ENCODE assay signal across 10 mouse cellular contexts in genomic region chr15:75062030-75062574, GRCm38 (mm10). TPM values are rescaled to one million over a fixed set of nuclear protein-coding genes. Genes with fewer than 3 reads are reported as not detected.
DNase-seq lines count a peak whose midpoint lies in the region; ATAC-seq and TF ChIP-seq lines count a peak whose summit lies in the region.
"Not testable (repeated sequence)": the region's sequence is repeated elsewhere in the genome, so short reads cannot be mapped to it uniquely, and the experiment has no call there.
"Had no signal": no experiment of that assay in that cellular context is flagged by ENCODE, and none has a peak within 500 bp of the region (broad histone marks: within the 10 kb centered on the region; RNA-seq: fewer than 3 reads in every experiment).

No protein-coding gene starts in this region.

- H3K4me1 ChIP-seq in kidney, postnatal 0 days (replicated peaks; ENCODE audit: insufficient read depth, low read length), result not testable (repeated sequence)

- DNase-seq in 416B (ENCODE audit: low read depth), result peak; percentile 61
- DNase-seq in adrenal gland, adult 2 months, result peak; percentile 64
- peak; percentile 54 to 71 for DNase-seq in cerebellum, postnatal 4 days (ENCODE audit: low spot score in 2 of 2)
- DNase-seq in gastrocnemius, postnatal 4 days (ENCODE audit: low spot score in 2 of 2), result peak; percentile 38 to 61
- peak; percentile 50 for DNase-seq in kidney, postnatal 0 days (ENCODE audit: low spot score)
- peak; percentile 40 for DNase-seq in liver
- DNase-seq in natural killer cell, adult 2 months (ENCODE audit: low spot score in 2 of 2), result peak; percentile 51 to 73
- peak; percentile 81 for DNase-seq in splenic B cell, adult 2 months (ENCODE audit: low read depth, low spot score)

- 39% methylated on average over 6 of the region's 6 CpGs for WGBS in kidney, postnatal 0 days

- H3K27ac ChIP-seq in kidney, postnatal 0 days, result not testable (repeated sequence)

- ATAC-seq in kidney, postnatal 0 days (replicated peaks; ENCODE audit: low FRiP score, low read depth), result not testable (repeated sequence)

- H3K4me2 ChIP-seq in kidney, postnatal 0 days (ENCODE audit: low read length), result not testable (repeated sequence)

- not testable (repeated sequence) for H3K4me3 ChIP-seq in kidney, postnatal 0 days (replicated peaks; ENCODE audit: low read depth, low read length)

- not testable (repeated sequence) for H3K27me3 ChIP-seq in kidney, postnatal 0 days (ENCODE audit: insufficient read depth, low read length); splenic B cell, adult 2 months (ENCODE audit: control insufficient read depth, insufficient read depth, low read length, poor library complexity, severe bottlenecking)

- H3K9ac ChIP-seq in kidney, postnatal 0 days (ENCODE audit: low read depth, low read length), result not testable (repeated sequence)

- not testable (repeated sequence) for H3K9me3 ChIP-seq in kidney, postnatal 0 days (replicated peaks; ENCODE audit: low read length)

- peak; percentile 74 for TF ChIP-seq CTCF in kidney, postnatal 0 days (IDR thresholded peaks at IDR 0.05; ENCODE audit: low read depth)

- H3K36me3 ChIP-seq in kidney, postnatal 0 days (ENCODE audit: insufficient read depth, low read length); splenic B cell, adult 2 months (ENCODE audit: control insufficient read depth, insufficient read depth, low read length, poor library complexity, severe bottlenecking): not testable (repeated sequence)

RNA-seq across cellular contexts. Expression of gene Ly6c1, which starts 13.5 kb away (rescaled TPM):
- total RNA-seq in adrenal gland, adult 2 months (2021), result 100 to 1,000 TPM in 1 of 2 experiments, 10 to 100 TPM in 1; 88.0 to 148 TPM
- polyA plus RNA-seq in adrenal gland, adult 2 months (2012; rRNA removed), result 234 and 281 TPM in 2 replicates
- 10 to 100 TPM; 40.7 to 51.1 TPM for total RNA-seq in gastrocnemius, postnatal 4 days (2021)
- polyA plus RNA-seq in kidney, postnatal 0 days (2015; fragmentation: Nextera tagmentation; extraction: Ambion mirVana), result 82.2 and 103 TPM in 2 replicates

RNA-seq across cellular contexts. Expression of gene Ly6c2, which starts 49.7 kb away (rescaled TPM):
- total RNA-seq in adrenal gland, adult 2 months (2021), result 1 to 10 TPM; 4.1 to 4.4 TPM
- polyA plus RNA-seq in adrenal gland, adult 2 months (2012; rRNA removed), result 4.9 and 6.5 TPM in 2 replicates
- 1 to 10 TPM; 1.6 to 1.7 TPM for total RNA-seq in gastrocnemius, postnatal 4 days (2021)
- 2.0 and 2.1 TPM in 2 replicates for polyA plus RNA-seq in kidney, postnatal 0 days (2015; fragmentation: Nextera tagmentation; extraction: Ambion mirVana)
- polyA plus RNA-seq: forebrain, embryonic 12.5 days; midbrain, embryonic 12.5 days had no signal
